Mouse (Mus musculus): ENCODE data around the gene Trp53. TPM values are rescaled to one million over a fixed set of nuclear protein-coding genes. Genes with fewer than 3 reads are reported as not detected.

Gene Trp53
- total and polyA plus RNA-seq, 3 experiments: 76.4 to 212 TPM; not detected in 1

DNA sequence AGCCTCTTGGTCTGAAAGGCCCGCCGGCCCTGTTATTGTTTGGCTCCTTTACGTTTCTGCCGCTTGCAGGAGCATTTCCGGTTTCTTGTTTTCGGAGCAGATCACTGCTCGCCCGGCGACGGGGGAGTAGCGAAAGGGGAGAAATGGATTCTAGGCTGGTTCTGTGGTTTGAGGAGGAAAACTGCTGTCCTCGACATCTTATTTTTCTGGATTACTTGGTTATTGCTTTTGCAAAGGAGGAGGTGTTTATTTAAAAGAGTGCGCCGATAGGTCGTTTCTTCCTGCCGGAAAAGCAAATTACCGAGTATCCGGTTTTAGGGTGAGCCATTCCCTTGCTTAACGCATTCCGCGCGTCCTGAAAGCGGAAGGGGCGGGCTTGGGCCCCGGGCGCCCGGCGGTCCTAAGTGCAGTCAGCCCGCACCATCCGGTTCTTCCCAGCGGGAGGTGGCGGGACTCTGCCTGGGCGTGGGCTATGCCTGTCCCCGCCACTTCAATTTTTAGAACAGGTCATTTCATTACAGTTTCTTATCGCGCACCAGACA lies 1.1 kb downstream of the Trp53 start:
- peak; percentile 99 for DNase-seq (ENCODE audit: low read depth, low spot score)
- Histone ChIP-seq H3K79me2 (ENCODE audit: control insufficient read depth, insufficient read depth, low read length, poor library complexity) (peaks cover 72% of the 10 kb centered on the region), H3K27me3 (ENCODE audit: control insufficient read depth in 1 of 2, insufficient read depth in 2 of 2, low read length in 2 of 2) (no peaks in the 10 kb centered on the region), H3K9me3 (replicated peaks; ENCODE audit: insufficient read depth, low read length) (no peaks in the 10 kb centered on the region), H3K9ac (ENCODE audit: control insufficient read depth, low read depth, low read length, poor library complexity, severe bottlenecking) (peak overlapping the region; percentile 94), H3K4me1 (ENCODE audit: control insufficient read depth in 1 of 2, insufficient read depth in 2 of 2, low read length in 2 of 2) (peaks cover 9 to 46% of the 10 kb centered on the region in 2 experiments), H3K4me3 (ENCODE audit: control insufficient read depth in 1 of 2, insufficient read depth in 1 of 2, low read depth in 2 of 2, low read length in 2 of 2) (peak overlapping the region; percentile 82 to 91), H3K27ac (ENCODE audit: control insufficient read depth, low read depth, low read length) (peak overlapping the region; percentile 94), H3K36me3 (ENCODE audit: control insufficient read depth in 1 of 2, insufficient read depth in 2 of 2, low read length in 2 of 2) (peaks cover 0 to 41% of the 10 kb centered on the region in 2 experiments; a peak in 2 of 4 replicates)
- TF ChIP-seq TBP (IDR thresholded peaks at IDR 0.05; ENCODE audit: low read depth, low read length) (peak; percentile 82), RAD21 (IDR thresholded peaks at IDR 0.05; ENCODE audit: low read depth, low read length) (no peak), EP300 (IDR thresholded peaks at IDR 0.05; ENCODE audit: low read depth in 1 of 2, low read length in 2 of 2) (no peak; a peak in 1 of 4 replicates), USF1 (IDR thresholded peaks at IDR 0.05; ENCODE audit: low read depth, low read length) (no peak), USF2 (IDR thresholded peaks at IDR 0.05; ENCODE audit: borderline replicate concordance in 1 of 2, insufficient read depth in 1 of 2, low read depth in 1 of 2, low read length in 2 of 2) (no peak), ZNF384 (IDR thresholded peaks at IDR 0.05; ENCODE audit: low read depth, low read length) (0 out of 2 replicates have a peak, but pooled peaks have one; percentile 45), ZMIZ1 (IDR thresholded peaks at IDR 0.05; ENCODE audit: low read depth, low read length) (peak; percentile 58; the same call in 1 of the 2 replicates), BHLHE40 (IDR thresholded peaks at IDR 0.05; ENCODE audit: borderline replicate concordance, low read depth, low read length) (no peak), NELFE (IDR thresholded peaks at IDR 0.05; ENCODE audit: low read depth, low read length) (peak; percentile 42; the same call in 1 of the 2 replicates), CTCF (IDR thresholded peaks at IDR 0.05 in 2 of 3, conservative IDR thresholded peaks at IDR 0.05 in 1 of 3; ENCODE audit: control insufficient read depth in 1 of 3, insufficient read depth in 1 of 3, low read depth in 2 of 3, low read length in 3 of 3, poor library complexity in 1 of 3, severe bottlenecking in 1 of 3) (no peak), CHD1 (IDR thresholded peaks at IDR 0.05; ENCODE audit: low read depth, low read length) (peak; percentile 99), TCF12 (IDR thresholded peaks at IDR 0.05; ENCODE audit: low read depth, low read length) (peak; percentile 52; the same call in 1 of the 2 replicates), SIN3A (IDR thresholded peaks at IDR 0.05; ENCODE audit: low read length) (peak; percentile 94), CHD2 (IDR thresholded peaks at IDR 0.05; ENCODE audit: low read length) (no peak), ELF1 (IDR thresholded peaks at IDR 0.05; ENCODE audit: low read depth, low read length) (peak; percentile 81), POLR2A (IDR thresholded peaks at IDR 0.05; ENCODE audit: control insufficient read depth in 1 of 2, insufficient read depth in 1 of 2, low read depth in 1 of 2, low read length in 2 of 2, poor library complexity in 1 of 2) (peak in 1 of 2 experiments; percentile 73; a peak in 2 of 4 replicates), MAZ (IDR thresholded peaks at IDR 0.05; ENCODE audit: low read depth, low read length) (no peak), GABPA (IDR thresholded peaks at IDR 0.05; ENCODE audit: low read depth, low read length) (no peak), E2F4 (IDR thresholded peaks at IDR 0.05; ENCODE audit: borderline replicate concordance, low read depth, low read length) (peak; percentile 79; the same call in 1 of the 2 replicates), NRF1 (IDR thresholded peaks at IDR 0.05; ENCODE audit: insufficient read depth, low read depth, low read length, poor library complexity, severe bottlenecking) (peak; percentile 26; the same call in 1 of the 2 replicates), ZC3H11A (IDR thresholded peaks at IDR 0.05; ENCODE audit: low read depth, low read length) (no peak), HCFC1 (IDR thresholded peaks at IDR 0.05; ENCODE audit: low read depth, low read length) (peak; percentile 90), JUND (IDR thresholded peaks at IDR 0.05; ENCODE audit: low read depth, low read length) (0 out of 2 replicates have a peak, but pooled peaks have one; percentile 10), MEF2A (IDR thresholded peaks at IDR 0.05; ENCODE audit: extremely low read depth, insufficient replicate concordance, low read depth, low read length, poor library complexity, severe bottlenecking) (no peak), MYC (IDR thresholded peaks at IDR 0.05; ENCODE audit: low read depth, low read length) (peak; percentile 61; the same call in 1 of the 2 replicates), MAX (IDR thresholded peaks at IDR 0.05; ENCODE audit: low read length) (peak; percentile 39; the same call in 1 of the 2 replicates), POLR2AphosphoS5 (IDR thresholded peaks at IDR 0.05; ENCODE audit: borderline replicate concordance, low read depth, low read length) (no peak; the same call in 1 of the 2 replicates), POLR2AphosphoS2 (IDR thresholded peaks at IDR 0.05; ENCODE audit: low read length) (no peak; the same call in 1 of the 2 replicates), TAL1 (IDR thresholded peaks at IDR 0.05; ENCODE audit: low read length) (peak; percentile 26; the same call in 1 of the 2 replicates), ETS1 (IDR thresholded peaks at IDR 0.05; ENCODE audit: low read depth, low read length) (peak; percentile 24; the same call in 1 of the 2 replicates), MAFK (IDR thresholded peaks at IDR 0.05; ENCODE audit: borderline replicate concordance, low read depth, low read length) (no peak), MXI1 (IDR thresholded peaks at IDR 0.05; ENCODE audit: low read depth, low read length) (peak; percentile 47; the same call in 1 of the 2 replicates), GATA1 (IDR thresholded peaks at IDR 0.05; ENCODE audit: low read depth, low read length) (peak; percentile 43; the same call in 1 of the 2 replicates), KAT2A (conservative IDR thresholded peaks at IDR 0.05; ENCODE audit: low read depth, low read length) (peak; percentile 27; the same call in 1 of the 2 replicates), MYB (IDR thresholded peaks at IDR 0.05; ENCODE audit: low read depth, low read length) (0 out of 2 replicates have a peak, but pooled peaks have one; percentile 19)

Data from MEL (cell line).